Mouse (Mus musculus) erythroblast, embryonic 14.5 days (primary cell): ENCODE results near the gene Lats2.
"Not testable (repeated sequence)": the region's sequence is repeated elsewhere in the genome, so short reads cannot be mapped to it uniquely, and the experiment has no call there.

Experiments
- GATA1 ChIP-seq: IDR thresholded peaks from 2 replicates; pipeline ENCODE4 v1.6.1; 2012; ENCODE audit warnings: low read length, inconsistent platforms, mixed read lengths
- TAL1 ChIP-seq: IDR thresholded peaks from 3 replicates; pipeline ENCODE4 v1.6.1; 2012; ENCODE audit warnings: low read length, inconsistent platforms, mixed read lengths

- not testable (repeated sequence) for TF ChIP-seq TAL1, GATA1
These were observed 101.7 kb downstream of the Lats2 start for GRCm38 (mm10) chr14:57656519-57656918.
